Mouse (Mus musculus) spleen, adult 12 weeks (tissue): Measurements from ENCODE around the gene Thap12.

ENCODE experiments used
- DNase-seq: peaks from one replicate; pipeline ENCODE4 v3.0.0; 2022; ENCODE audit warnings: low spot score

Gene Thap12

GRCm38 (mm10) chr7:98702283-98703240 lies at the start of gene Thap12:
TSS of gene Thap12 (plus strand) at chr7:98703103.
- DNase-seq: peak; percentile 98

GRCm38 (mm10) chr7:98655681-98656530 lies 47.0 kb upstream of the Thap12 start:
- peak; percentile 72 for DNase-seq

GRCm38 (mm10) chr7:98656531-98657221 lies 46.2 kb upstream of the Thap12 start, which contains the start of gene Emsy:
TSS of gene Emsy (minus strand) at chr7:98656783.
- peak; percentile 88 for DNase-seq

GRCm38 (mm10) chr7:98665166-98665565 lies 37.7 kb upstream of the Thap12 start:
- no peak for DNase-seq

GRCm38 (mm10) chr7:98665726-98666125 lies 37.2 kb upstream of the Thap12 start:
- no peak for DNase-seq

- DNase-seq: no peak
Observed at GRCm38 (mm10) chr7:98667956-98668746, 34.8 kb upstream of the Thap12 start.

- DNase-seq: no peak
Observed at GRCm38 (mm10) chr7:98670831-98671230, 32.1 kb upstream of the Thap12 start.

- no peak for DNase-seq
Observed at GRCm38 (mm10) chr7:98671416-98671815, 31.5 kb upstream of the Thap12 start.

GRCm38 (mm10) chr7:98672241-98672955 lies 30.5 kb upstream of the Thap12 start:
- DNase-seq: no peak

- no peak for DNase-seq
Observed at GRCm38 (mm10) chr7:98674344-98674743, 28.6 kb upstream of the Thap12 start.

GRCm38 (mm10) chr7:98677511-98677910 lies 25.4 kb upstream of the Thap12 start:
- DNase-seq: no peak

- DNase-seq: no peak
Observed at GRCm38 (mm10) chr7:98678441-98678840, 24.5 kb upstream of the Thap12 start.

GRCm38 (mm10) chr7:98680691-98681090 lies 22.2 kb upstream of the Thap12 start:
- no peak for DNase-seq

- no peak for DNase-seq
Observed at GRCm38 (mm10) chr7:98682821-98683220, 20.1 kb upstream of the Thap12 start.

GRCm38 (mm10) chr7:98685895-98686294 lies 17.0 kb upstream of the Thap12 start:
- no peak for DNase-seq

GRCm38 (mm10) chr7:98690126-98690525 lies 12.8 kb upstream of the Thap12 start:
- no peak for DNase-seq

- DNase-seq: no peak
Observed at GRCm38 (mm10) chr7:98690831-98691230, 12.1 kb upstream of the Thap12 start.

GRCm38 (mm10) chr7:98692761-98693546 lies 9.9 kb upstream of the Thap12 start:
- no peak for DNase-seq

- peak; percentile 17 for DNase-seq
Observed at GRCm38 (mm10) chr7:98694046-98694445, 8.9 kb upstream of the Thap12 start.

- no peak for DNase-seq
Observed at GRCm38 (mm10) chr7:98697496-98697895, 5.4 kb upstream of the Thap12 start.
